Mouse (Mus musculus) brain, adult 2 months (tissue): ENCODE measurements around the gene Csnk2a1.
"Not testable (repeated sequence)": the region's sequence is repeated elsewhere in the genome, so short reads cannot be mapped to it uniquely, and the experiment has no call there.

Experiments
- DNase-seq: peaks from one replicate; pipeline ENCODE4 v3.0.0; 2011; ENCODE audit warnings: low read depth, low spot score

The Csnk2a1 gene

DNA sequence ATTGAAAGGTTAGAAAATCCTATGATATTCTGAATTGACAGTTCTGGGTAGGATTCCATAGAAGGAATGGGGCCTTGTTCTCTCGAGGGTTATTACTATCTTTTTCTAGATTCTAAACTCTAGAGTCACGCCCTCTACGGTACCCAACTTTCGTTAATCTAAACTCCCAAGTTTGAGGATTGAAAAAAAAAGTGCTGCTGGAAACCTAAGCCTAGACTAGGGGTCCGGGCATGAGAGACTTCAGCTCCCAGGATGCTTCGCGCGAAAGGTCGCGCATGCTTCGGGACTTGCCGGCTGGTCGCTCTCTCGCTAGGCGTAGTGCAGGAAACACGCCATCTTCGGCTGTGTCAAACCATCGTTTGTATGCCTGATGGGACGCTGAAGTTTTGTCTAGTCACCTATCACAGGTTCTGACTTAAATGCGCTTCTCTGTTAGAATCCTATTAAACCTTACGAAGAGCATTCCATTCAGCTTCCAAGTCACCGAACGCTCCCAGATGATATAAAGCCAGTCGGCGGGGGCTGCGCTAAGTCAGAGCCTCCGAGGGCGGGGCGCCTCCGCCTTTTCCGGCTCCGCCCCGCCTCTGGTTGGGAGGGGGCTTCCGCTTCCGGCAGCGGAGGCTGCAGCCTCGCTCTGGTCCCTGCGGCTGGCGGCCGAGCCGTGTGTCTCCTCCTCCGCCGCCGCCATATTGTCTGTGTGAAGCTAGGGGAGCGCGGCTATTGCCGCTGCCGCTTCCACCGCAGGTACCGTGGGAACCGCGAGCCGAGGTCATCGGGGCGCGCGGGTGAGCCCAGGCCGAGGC lies at the start of gene Csnk2a1:
Gene Csnk2a1 (plus strand): TSS at position 592 of the 803 bp plus-strand sequence.
- DNase-seq: peak; percentile 98

DNA sequence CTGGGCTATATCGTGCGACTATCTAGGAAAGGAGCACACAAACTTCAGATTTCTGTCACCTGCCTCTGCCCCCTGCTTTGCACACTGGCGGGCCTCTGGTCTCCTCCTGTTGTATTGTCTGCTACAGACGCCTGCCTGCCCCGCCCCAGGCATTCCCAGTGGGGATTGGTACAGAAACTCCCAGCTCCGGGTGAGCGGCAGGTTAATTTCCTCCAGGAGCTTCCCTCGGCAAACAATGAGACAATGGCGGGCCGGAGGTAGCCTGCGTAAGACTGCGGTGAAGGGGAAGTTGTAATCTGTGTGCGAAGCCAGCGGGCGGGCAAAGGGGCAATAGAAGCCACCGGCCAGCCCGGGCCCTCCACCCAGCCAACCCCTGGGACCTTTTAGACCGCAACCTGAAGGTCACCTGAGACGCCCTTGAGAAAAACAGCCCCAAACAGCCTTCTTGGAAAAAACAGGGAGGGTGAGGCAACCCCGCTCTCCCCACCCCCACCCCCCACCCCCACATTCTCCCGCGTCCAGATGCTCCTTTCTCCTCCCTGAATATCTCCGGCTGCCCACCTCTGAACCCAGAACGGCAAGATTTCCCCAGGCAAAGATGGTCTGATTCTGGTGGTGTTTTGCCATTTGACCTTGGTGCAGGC lies 49.4 kb upstream of the Csnk2a1 start:
- DNase-seq: no peak

DNA sequence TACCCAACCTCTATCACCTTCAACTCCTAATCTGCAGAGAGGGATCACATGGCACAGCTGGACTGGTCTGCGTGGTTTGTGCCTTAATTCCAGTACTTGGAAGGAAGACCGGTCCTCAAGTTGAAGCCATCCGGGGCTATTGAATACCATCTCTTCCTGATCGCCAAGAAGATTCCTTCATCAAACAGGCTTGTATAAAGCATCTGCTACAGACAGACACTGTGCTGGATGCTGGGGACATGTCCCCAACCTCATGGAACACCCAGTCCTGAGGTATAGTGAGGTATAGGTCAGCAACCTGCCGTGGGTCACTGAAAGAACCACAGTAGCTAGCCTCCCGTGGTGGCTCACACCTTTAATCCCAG lies 48.9 kb upstream of the Csnk2a1 start:
- DNase-seq: no peak

DNA sequence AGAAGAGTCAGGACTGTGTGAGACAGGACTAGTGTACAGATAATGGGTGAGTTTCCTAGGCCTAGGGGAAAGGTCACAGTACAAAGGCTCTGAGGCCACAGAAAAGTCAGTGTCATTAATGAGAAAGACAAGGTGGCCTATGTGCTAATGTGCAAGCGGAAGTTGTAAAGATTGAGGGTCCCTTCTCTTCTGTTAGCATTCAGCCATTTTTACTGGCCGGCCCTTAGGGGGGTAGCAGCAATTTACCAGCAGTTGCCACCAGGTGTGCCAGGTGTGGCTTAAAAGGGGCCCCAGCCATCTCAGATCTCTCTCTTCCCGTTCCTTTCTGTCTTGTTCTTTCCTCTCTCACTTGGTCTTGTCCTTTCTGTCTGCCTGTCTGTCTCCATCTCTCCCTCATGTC lies 48.3 kb upstream of the Csnk2a1 start:
- no peak for DNase-seq

- no peak for DNase-seq
These were observed 47.3 kb upstream of the Csnk2a1 start for GRCm38 (mm10) chr2:152179301-152179700.

DNA sequence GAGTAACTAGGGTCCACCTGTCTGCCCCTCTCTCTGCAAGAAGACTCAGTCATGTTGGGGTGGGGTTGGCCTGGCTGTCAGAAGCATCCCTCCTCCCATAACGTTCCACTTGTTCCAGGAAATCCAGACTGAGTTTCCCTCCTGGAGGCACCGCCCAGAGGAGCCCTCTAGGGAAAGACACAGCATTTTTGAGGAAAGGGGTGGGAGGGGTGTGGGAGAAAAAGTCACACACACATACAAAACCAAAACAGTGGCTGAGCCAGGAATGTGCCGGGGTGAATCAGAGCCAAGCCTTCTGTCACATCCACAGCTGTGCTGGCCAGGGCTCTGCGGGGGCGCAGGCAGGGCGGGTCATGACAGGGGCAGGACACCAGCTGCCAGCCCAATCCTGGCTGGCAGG lies 46.3 kb upstream of the Csnk2a1 start:
- peak; percentile 43 for DNase-seq

- no peak for DNase-seq
These were observed 39.5 kb upstream of the Csnk2a1 start for GRCm38 (mm10) chr2:152187132-152187531.

DNA sequence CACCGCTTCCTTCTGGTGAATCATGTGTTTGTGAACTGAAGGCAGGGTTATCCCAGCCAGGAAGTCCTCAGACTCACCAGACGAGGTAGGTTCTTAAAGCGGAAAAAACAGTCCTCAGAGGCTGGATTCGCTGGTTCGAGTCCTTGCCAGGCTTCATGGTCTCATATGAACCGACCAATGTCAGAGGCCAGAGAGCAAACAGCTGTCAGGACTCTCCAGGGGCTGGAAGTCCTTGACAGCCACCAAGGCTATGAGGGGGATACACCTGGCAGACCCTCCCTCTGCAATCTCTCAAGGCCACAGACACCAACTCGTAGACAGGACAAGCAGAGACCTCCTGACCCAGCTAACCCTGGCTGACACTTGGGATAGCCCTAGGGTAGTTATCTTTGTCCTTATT lies 37.4 kb upstream of the Csnk2a1 start:
- DNase-seq: no peak

- no peak for DNase-seq
These were observed 37.0 kb upstream of the Csnk2a1 start for GRCm38 (mm10) chr2:152189640-152190039.

DNA sequence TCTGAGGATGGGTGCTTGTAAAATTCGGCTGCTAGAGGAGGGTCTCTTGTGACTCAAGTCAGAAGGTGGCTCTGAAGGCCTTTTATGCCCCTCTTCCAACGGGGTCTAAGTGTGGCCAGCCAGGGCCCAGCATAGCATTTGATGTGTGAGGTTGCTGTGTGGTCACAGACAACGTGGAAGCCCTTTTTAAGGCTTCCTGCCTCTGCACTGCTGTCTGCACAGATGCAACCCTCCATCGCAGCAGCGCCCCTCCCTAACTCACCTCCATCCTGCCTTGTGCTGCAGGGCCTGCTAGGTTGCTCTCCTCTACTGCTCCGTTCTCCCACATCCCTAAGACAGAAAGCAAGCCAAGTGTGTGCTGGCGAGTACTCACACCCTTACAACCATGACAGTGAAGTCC lies 36.5 kb upstream of the Csnk2a1 start:
- no peak for DNase-seq

GRCm38 (mm10) chr2:152192591-152193345 lies 33.9 kb upstream of the Csnk2a1 start:
- DNase-seq: no peak

DNA sequence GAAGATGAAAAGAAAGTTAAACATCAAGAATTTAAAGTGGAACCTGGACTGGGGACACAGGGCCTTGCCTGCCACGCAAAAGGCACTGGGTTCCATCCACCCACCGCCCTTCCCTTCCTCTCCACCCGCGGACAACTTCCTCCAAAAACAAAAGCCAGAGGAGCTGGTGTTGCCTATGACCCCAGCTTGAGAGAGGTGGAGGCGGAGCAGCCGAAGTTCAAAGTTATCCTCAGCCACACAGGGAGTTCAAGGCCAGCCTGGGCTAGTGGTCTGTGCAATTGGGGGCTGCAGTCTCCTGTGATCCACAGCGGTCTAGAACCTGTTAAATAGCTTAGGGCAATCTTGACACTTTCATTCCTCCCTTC lies 33.3 kb upstream of the Csnk2a1 start:
- no peak for DNase-seq

- no peak for DNase-seq
These were observed 32.1 kb upstream of the Csnk2a1 start for GRCm38 (mm10) chr2:152194586-152194985.

DNA sequence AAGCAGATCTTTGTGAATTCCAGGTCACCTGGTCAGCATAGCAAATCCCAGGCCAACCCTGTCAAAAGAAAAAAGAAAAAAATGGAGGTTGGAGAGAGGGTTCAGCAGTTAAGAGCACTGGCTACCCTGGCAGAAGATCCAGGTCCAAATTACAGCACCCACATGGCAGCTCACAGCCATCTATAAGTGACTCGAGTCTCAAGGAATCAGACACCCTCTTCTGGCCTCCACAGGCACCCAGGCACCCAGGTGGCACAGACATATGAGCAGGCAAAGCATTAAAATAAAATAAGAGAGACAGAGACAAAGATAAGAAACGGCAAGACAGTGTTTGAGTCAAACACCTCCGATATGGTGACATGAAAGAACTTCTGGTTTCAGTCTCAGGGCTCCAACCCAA lies 29.7 kb upstream of the Csnk2a1 start:
- no peak for DNase-seq

DNA sequence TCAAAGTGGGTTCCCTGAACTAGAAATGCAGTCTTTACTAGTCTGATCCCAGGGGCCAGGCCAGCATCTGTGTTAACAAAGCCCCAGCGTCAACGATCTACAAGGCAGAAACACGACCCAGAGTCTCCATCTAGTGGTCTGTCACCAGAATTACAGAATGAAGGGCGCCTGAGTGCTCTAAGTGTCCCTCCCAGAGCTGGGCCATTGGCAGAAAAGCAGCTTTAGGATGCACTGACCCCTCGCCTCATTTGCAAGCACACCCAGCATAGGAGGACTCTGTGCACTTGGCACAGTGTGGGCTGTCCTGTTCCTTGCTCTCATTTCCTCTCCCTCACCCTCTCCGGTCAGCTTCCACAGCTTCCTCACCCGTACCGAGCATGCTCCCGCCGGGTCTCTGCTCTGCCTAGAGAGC lies 29.3 kb upstream of the Csnk2a1 start:
- DNase-seq: peak; percentile 91

DNA sequence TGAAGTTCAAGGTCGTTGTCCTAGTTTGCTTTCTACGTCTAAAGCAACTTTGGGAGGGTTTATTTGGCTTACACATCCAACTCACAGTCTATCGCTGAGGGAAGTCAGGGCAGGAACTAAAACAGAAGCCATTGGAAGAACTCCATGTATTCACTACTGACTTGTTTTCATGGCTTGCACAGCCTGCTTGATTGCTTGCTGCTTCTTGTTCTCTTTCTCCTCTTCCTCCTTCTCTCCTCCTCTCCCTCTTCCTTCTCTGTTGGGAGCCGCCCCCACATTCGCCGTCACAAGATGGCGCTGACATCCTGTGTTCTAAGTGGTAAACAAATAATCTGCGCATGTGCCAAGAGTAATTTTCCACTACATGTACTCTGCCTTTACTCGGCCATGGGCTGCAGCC lies 20.5 kb upstream of the Csnk2a1 start:
- DNase-seq: not testable (repeated sequence)

DNA sequence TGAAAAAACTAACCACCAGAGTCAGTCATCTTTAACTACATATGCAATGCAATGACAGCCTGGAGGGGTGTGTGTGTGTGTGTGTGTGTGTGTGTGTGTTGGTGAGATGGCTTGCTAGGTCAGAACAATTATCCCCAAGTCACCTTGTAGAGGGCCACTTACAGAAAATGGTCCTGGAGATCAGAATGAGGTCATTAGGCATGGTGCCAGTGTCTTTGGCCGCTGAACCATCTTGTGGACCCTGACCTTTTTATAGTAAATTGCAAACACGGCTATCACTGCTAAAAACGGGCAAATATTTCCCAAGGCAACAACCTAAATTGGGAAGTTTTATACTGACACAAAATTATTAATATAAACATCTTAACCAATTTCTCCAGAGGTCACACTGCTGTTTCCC lies 14.8 kb upstream of the Csnk2a1 start:
- DNase-seq: no peak

- DNase-seq: no peak
These were observed 9.7 kb upstream of the Csnk2a1 start for GRCm38 (mm10) chr2:152216975-152217374.

GRCm38 (mm10) chr2:152223521-152224300 lies 2.9 kb upstream of the Csnk2a1 start:
- DNase-seq: no peak

- DNase-seq: peak; percentile 17
These were observed 1.1 kb upstream of the Csnk2a1 start for GRCm38 (mm10) chr2:152225536-152225935.

DNA sequence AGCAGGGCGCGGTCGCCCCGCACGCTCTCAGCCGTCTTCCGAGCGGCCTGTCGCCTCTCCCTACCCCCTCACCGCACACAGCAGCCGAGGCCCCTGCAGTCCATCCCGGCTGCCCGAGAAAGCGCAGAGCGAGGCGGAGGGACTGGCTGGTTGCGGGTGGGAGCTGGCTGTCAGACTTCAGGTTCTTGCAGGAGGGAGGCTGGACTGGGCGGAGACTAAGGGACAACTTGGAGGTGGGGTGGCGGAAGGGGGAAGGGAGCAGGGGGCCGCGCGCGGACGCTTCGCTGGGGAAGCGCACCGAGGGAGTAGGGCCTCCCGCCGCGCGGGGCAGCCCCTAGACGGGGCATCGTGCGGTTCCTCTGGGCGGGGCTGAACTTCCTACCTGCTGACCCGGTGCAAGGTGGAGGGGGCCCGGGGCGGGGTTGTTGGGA lies 427 bp downstream of the Csnk2a1 start:
- DNase-seq: peak; percentile 77

DNA sequence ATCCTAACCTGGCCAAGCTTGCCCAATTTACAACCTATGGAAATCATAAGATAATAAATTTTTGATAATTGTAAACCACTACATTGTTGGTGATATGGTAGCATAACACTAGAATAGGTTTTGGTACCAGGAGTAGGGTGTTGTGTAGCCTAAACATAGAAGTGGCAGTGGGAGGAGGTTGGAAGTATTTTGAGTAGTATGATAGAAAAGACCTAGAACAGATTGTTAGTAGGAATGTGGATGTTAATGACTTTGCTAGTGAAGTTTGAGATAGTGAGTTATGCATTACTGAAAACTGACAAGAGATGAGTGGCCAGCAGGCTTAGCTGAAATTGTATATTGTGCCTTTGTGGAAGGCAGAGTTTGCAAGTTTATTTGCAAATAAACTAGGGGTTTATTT lies 3.4 kb downstream of the Csnk2a1 start:
- peak; percentile 47 for DNase-seq
